Mouse (Mus musculus): ENCODE measurements around the gene S1pr3.

The S1pr3 gene

GRCm38 (mm10) chr13:51408519-51409001, at the start of gene S1pr3:
TSS of gene S1pr3 (plus strand) at chr13:51408639.
- DNase-seq (ENCODE audit: low spot score in 2 of 2): peak in 1 of 2 experiments; percentile 18

- no peak for DNase-seq (ENCODE audit: low spot score in 2 of 2)
These were observed 47.9 kb upstream of the S1pr3 start for GRCm38 (mm10) chr13:51360441-51360962.

GRCm38 (mm10) chr13:51363390-51363789, 45.0 kb upstream of the S1pr3 start:
- no peak for DNase-seq (ENCODE audit: low spot score in 2 of 2)

- no peak for DNase-seq (ENCODE audit: low spot score in 2 of 2)
These were observed 44.5 kb upstream of the S1pr3 start for GRCm38 (mm10) chr13:51363985-51364384.

GRCm38 (mm10) chr13:51365191-51365590, 43.2 kb upstream of the S1pr3 start:
- DNase-seq (ENCODE audit: low spot score in 2 of 2): no peak

GRCm38 (mm10) chr13:51368346-51368745, 40.1 kb upstream of the S1pr3 start:
- no peak for DNase-seq (ENCODE audit: low spot score in 2 of 2)

GRCm38 (mm10) chr13:51369354-51369753, 39.1 kb upstream of the S1pr3 start:
- no peak for DNase-seq (ENCODE audit: low spot score in 2 of 2)

- no peak for DNase-seq (ENCODE audit: low spot score in 2 of 2)
These were observed 35.4 kb upstream of the S1pr3 start for GRCm38 (mm10) chr13:51373086-51373485.

GRCm38 (mm10) chr13:51374026-51374807, 34.2 kb upstream of the S1pr3 start:
- DNase-seq (ENCODE audit: low spot score in 2 of 2): no peak

GRCm38 (mm10) chr13:51378126-51378525, 30.3 kb upstream of the S1pr3 start:
- no peak for DNase-seq (ENCODE audit: low spot score in 2 of 2)

- DNase-seq (ENCODE audit: low spot score in 2 of 2): no peak
These were observed 28.8 kb upstream of the S1pr3 start for GRCm38 (mm10) chr13:51379596-51379995.

GRCm38 (mm10) chr13:51381498-51381897, 26.9 kb upstream of the S1pr3 start:
- DNase-seq (ENCODE audit: low spot score in 2 of 2): no peak

- DNase-seq (ENCODE audit: low spot score in 2 of 2): no peak
These were observed 23.5 kb upstream of the S1pr3 start for GRCm38 (mm10) chr13:51384899-51385298.

GRCm38 (mm10) chr13:51387908-51388307, 20.5 kb upstream of the S1pr3 start:
- no peak for DNase-seq (ENCODE audit: low spot score in 2 of 2)

- DNase-seq (ENCODE audit: low spot score in 2 of 2): no peak
These were observed 18.0 kb upstream of the S1pr3 start for GRCm38 (mm10) chr13:51390398-51390797.

- no peak for DNase-seq (ENCODE audit: low spot score in 2 of 2)
These were observed 17.0 kb upstream of the S1pr3 start for GRCm38 (mm10) chr13:51391359-51391916.

- no peak for DNase-seq (ENCODE audit: low spot score in 2 of 2)
These were observed 16.2 kb upstream of the S1pr3 start for GRCm38 (mm10) chr13:51392256-51392655.

- DNase-seq (ENCODE audit: low spot score in 2 of 2): no peak
These were observed 10.6 kb upstream of the S1pr3 start for GRCm38 (mm10) chr13:51397861-51398260.

GRCm38 (mm10) chr13:51399562-51399961, 8.9 kb upstream of the S1pr3 start:
- DNase-seq (ENCODE audit: low spot score in 2 of 2): no peak

- no peak for DNase-seq (ENCODE audit: low spot score in 2 of 2)
These were observed 8.2 kb upstream of the S1pr3 start for GRCm38 (mm10) chr13:51400186-51400719.

GRCm38 (mm10) chr13:51400736-51401501, 7.5 kb upstream of the S1pr3 start:
- peak in 1 of 2 experiments; percentile 47 for DNase-seq (ENCODE audit: low spot score in 2 of 2)

- DNase-seq (ENCODE audit: low spot score in 2 of 2): no peak
These were observed 3.9 kb upstream of the S1pr3 start for GRCm38 (mm10) chr13:51404566-51404965.
